Mouse (Mus musculus): ENCODE measurements around the gene Gamt. TPM values are rescaled to one million over a fixed set of nuclear protein-coding genes. Genes with fewer than 3 reads are reported as not detected.

Gene Gamt
- polyA plus RNA-seq, 1 experiment: 19.7 TPM

GRCm38 (mm10) chr10:80288097-80288496, 27.3 kb upstream of the Gamt start:
- Histone ChIP-seq H3K27ac (ENCODE audit: insufficient read depth, low read length) (no peak overlapping the region), H3K4me1 (ENCODE audit: control insufficient read depth, insufficient read depth, insufficient read length) (no peaks in the 10 kb centered on the region), H3K27me3 (ENCODE audit: control insufficient read depth, insufficient read depth, low read length) (no peaks in the 10 kb centered on the region), H3K4me3 (ENCODE audit: extremely low read depth, insufficient read depth, insufficient read length) (no peak overlapping the region), H3K36me3 (ENCODE audit: control insufficient read depth, insufficient read depth, low read length) (peaks cover 40% of the 10 kb centered on the region)
- no peak for TF ChIP-seq POLR2A (IDR thresholded peaks at IDR 0.05; ENCODE audit: low read depth, low read length)
- TF ChIP-seq CTCF (IDR thresholded peaks at IDR 0.05; ENCODE audit: extremely low read depth, insufficient read depth, insufficient read length, insufficient replicate concordance): no peak
- 92% methylated on average over 12 of the region's 12 CpGs for WGBS
- DNase-seq (ENCODE audit: low read depth in 1 of 2, low spot score in 2 of 2): no peak

DNA sequence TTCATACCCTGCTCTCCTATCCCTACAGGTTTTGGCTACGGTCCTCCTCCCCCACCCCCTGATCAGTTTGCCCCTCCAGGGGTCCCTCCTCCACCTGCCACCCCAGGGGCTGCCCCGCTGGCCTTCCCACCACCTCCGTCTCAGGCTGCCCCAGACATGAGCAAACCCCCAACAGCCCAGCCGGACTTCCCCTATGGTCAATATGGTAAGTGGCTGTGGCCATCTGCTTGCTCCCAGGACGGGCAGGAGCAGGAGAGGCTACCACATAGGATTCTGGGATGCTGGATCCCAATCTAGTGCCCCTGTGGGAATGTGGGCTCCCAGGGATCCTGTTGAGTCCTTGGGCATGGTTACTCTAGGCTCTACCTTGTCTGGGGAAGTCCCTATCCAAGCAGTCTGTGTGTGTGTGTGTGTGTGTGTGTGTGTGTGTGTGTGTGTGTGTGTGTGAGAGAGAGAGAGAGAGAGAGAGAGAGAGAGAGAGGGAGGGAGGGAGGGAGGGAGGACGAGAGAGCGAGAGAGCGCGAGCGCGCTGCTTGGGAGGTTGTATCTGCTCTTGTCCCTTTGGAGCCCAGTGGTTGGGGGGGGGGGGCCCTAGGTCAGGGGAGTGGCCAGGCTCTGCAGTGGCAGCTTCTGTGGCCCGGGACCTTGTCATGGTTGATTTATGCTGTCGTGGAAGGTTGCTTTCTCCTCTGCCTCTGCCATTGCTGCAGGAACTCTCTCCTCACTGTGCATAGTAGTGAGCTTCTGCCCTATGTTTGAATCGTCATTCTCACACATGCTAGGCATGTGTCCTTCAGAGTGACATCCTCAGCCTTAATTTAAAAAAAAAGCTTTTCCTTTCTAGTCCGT, 24.6 kb upstream of the Gamt start:
- Histone ChIP-seq H3K27ac (ENCODE audit: insufficient read depth, low read length) (no peak overlapping the region), H3K27me3 (ENCODE audit: control insufficient read depth, insufficient read depth, low read length) (no peaks in the 10 kb centered on the region), H3K4me3 (ENCODE audit: extremely low read depth, insufficient read depth, insufficient read length) (no peak overlapping the region), H3K36me3 (ENCODE audit: control insufficient read depth, insufficient read depth, low read length) (peaks cover 50% of the 10 kb centered on the region), H3K4me1 (ENCODE audit: control insufficient read depth, insufficient read depth, insufficient read length) (no peaks in the 10 kb centered on the region; the same call in 1 of the 2 replicates)
- no peak for TF ChIP-seq POLR2A (IDR thresholded peaks at IDR 0.05; ENCODE audit: low read depth, low read length)
- no peak for TF ChIP-seq CTCF (IDR thresholded peaks at IDR 0.05; ENCODE audit: extremely low read depth, insufficient read depth, insufficient read length, insufficient replicate concordance)
- WGBS: 84% methylated on average over 13 of the region's 15 CpGs
- no peak for DNase-seq (ENCODE audit: low read depth in 1 of 2, low spot score in 2 of 2)

GRCm38 (mm10) chr10:80282481-80283441, 21.9 kb upstream of the Gamt start:
- TF ChIP-seq CTCF (IDR thresholded peaks at IDR 0.05; ENCODE audit: extremely low read depth, insufficient read depth, insufficient read length, insufficient replicate concordance) (no peak), POLR2A (IDR thresholded peaks at IDR 0.05; ENCODE audit: low read depth, low read length) (no peak)
- Histone ChIP-seq H3K4me3 (ENCODE audit: extremely low read depth, insufficient read depth, insufficient read length) (no peak overlapping the region), H3K36me3 (ENCODE audit: control insufficient read depth, insufficient read depth, low read length) (peaks cover 70% of the 10 kb centered on the region), H3K27ac (ENCODE audit: insufficient read depth, low read length) (no peak overlapping the region), H3K4me1 (ENCODE audit: control insufficient read depth, insufficient read depth, insufficient read length) (no peaks in the 10 kb centered on the region; the same call in 1 of the 2 replicates), H3K27me3 (ENCODE audit: control insufficient read depth, insufficient read depth, low read length) (no peaks in the 10 kb centered on the region)
- 88% methylated on average over 20 of the region's 20 CpGs for WGBS
- no peak for DNase-seq (ENCODE audit: low read depth in 1 of 2, low spot score in 2 of 2)

- Histone ChIP-seq H3K4me3 (ENCODE audit: extremely low read depth, insufficient read depth, insufficient read length) (no peak overlapping the region), H3K36me3 (ENCODE audit: control insufficient read depth, insufficient read depth, low read length) (peaks cover 73% of the 10 kb centered on the region), H3K4me1 (ENCODE audit: control insufficient read depth, insufficient read depth, insufficient read length) (no peaks in the 10 kb centered on the region; the same call in 1 of the 2 replicates), H3K27me3 (ENCODE audit: control insufficient read depth, insufficient read depth, low read length) (no peaks in the 10 kb centered on the region), H3K27ac (ENCODE audit: insufficient read depth, low read length) (no peak overlapping the region)
- WGBS: 56% methylated on average over 8 of the region's 8 CpGs
- no peak for DNase-seq (ENCODE audit: low read depth in 1 of 2, low spot score in 2 of 2)
- no peak for TF ChIP-seq POLR2A (IDR thresholded peaks at IDR 0.05; ENCODE audit: low read depth, low read length)
- TF ChIP-seq CTCF (IDR thresholded peaks at IDR 0.05; ENCODE audit: extremely low read depth, insufficient read depth, insufficient read length, insufficient replicate concordance): no peak
Observed at GRCm38 (mm10) chr10:80281921-80282371, 21.1 kb upstream of the Gamt start.

GRCm38 (mm10) chr10:80281304-80281703, 20.5 kb upstream of the Gamt start:
- no peak for DNase-seq (ENCODE audit: low read depth in 1 of 2, low spot score in 2 of 2)
- 89% methylated on average over 7 of the region's 7 CpGs for WGBS
- Histone ChIP-seq H3K27me3 (ENCODE audit: control insufficient read depth, insufficient read depth, low read length) (no peaks in the 10 kb centered on the region), H3K4me1 (ENCODE audit: control insufficient read depth, insufficient read depth, insufficient read length) (no peaks in the 10 kb centered on the region; the same call in 1 of the 2 replicates), H3K27ac (ENCODE audit: insufficient read depth, low read length) (no peak overlapping the region), H3K36me3 (ENCODE audit: control insufficient read depth, insufficient read depth, low read length) (peaks cover 74% of the 10 kb centered on the region), H3K4me3 (ENCODE audit: extremely low read depth, insufficient read depth, insufficient read length) (no peak overlapping the region)
- TF ChIP-seq POLR2A (IDR thresholded peaks at IDR 0.05; ENCODE audit: low read depth, low read length) (no peak), CTCF (IDR thresholded peaks at IDR 0.05; ENCODE audit: extremely low read depth, insufficient read depth, insufficient read length, insufficient replicate concordance) (no peak)

GRCm38 (mm10) chr10:80279273-80279672, 18.5 kb upstream of the Gamt start:
- WGBS: 94% methylated on average over 12 of the region's 12 CpGs
- DNase-seq (ENCODE audit: low read depth in 1 of 2, low spot score in 2 of 2): no peak
- H3K36me3 ChIP-seq (ENCODE audit: control insufficient read depth, insufficient read depth, low read length): peaks cover 65% of the 10 kb centered on the region
- H3K27me3 ChIP-seq (ENCODE audit: control insufficient read depth, insufficient read depth, low read length): no peaks in the 10 kb centered on the region
- H3K27ac ChIP-seq (ENCODE audit: insufficient read depth, low read length): no peak overlapping the region
- TF ChIP-seq CTCF (IDR thresholded peaks at IDR 0.05; ENCODE audit: extremely low read depth, insufficient read depth, insufficient read length, insufficient replicate concordance) (no peak), POLR2A (IDR thresholded peaks at IDR 0.05; ENCODE audit: low read depth, low read length) (no peak)
- H3K4me1 ChIP-seq (ENCODE audit: control insufficient read depth, insufficient read depth, insufficient read length): no peaks in the 10 kb centered on the region; the same call in 1 of the 2 replicates
- no peak overlapping the region for H3K4me3 ChIP-seq (ENCODE audit: extremely low read depth, insufficient read depth, insufficient read length)

All from spleen, adult 2 months (tissue).